Mouse (Mus musculus): ENCODE results near the gene Egln1. TPM values are rescaled to one million over a fixed set of nuclear protein-coding genes. Genes with fewer than 3 reads are reported as not detected.

The Egln1 gene
- total and polyA plus RNA-seq, 3 experiments, result 47.1 to 55.0 TPM; not detected in 1

- TF ChIP-seq USF2 (IDR thresholded peaks at IDR 0.05; ENCODE audit: borderline replicate concordance in 1 of 2, insufficient read depth in 1 of 2, low read depth in 1 of 2, low read length in 2 of 2) (no peak), TCF12 (IDR thresholded peaks at IDR 0.05; ENCODE audit: low read depth, low read length) (no peak), USF1 (IDR thresholded peaks at IDR 0.05; ENCODE audit: low read depth, low read length) (no peak), POLR2AphosphoS2 (IDR thresholded peaks at IDR 0.05; ENCODE audit: low read length) (no peak)
Measured at GRCm38 (mm10) chr8:124863729-124864128, 85.4 kb downstream of the Egln1 start (continued).

GRCm38 (mm10) chr8:124863163-124863677, 85.9 kb downstream of the Egln1 start:
- Histone ChIP-seq H3K27me3 (ENCODE audit: control insufficient read depth in 1 of 2, insufficient read depth in 2 of 2, low read length in 2 of 2) (no peaks in the 10 kb centered on the region), H3K27ac (ENCODE audit: control insufficient read depth, low read depth, low read length) (peak overlapping the region; percentile 70), H3K36me3 (ENCODE audit: control insufficient read depth in 1 of 2, insufficient read depth in 2 of 2, low read length in 2 of 2) (peaks cover 4 to 45% of the 10 kb centered on the region in 2 experiments; a peak in 3 of 4 replicates), H3K79me2 (ENCODE audit: control insufficient read depth, insufficient read depth, low read length, poor library complexity) (peaks cover 71% of the 10 kb centered on the region), H3K4me1 (ENCODE audit: control insufficient read depth in 1 of 2, insufficient read depth in 2 of 2, low read length in 2 of 2) (peaks cover 26 to 44% of the 10 kb centered on the region in 2 experiments), H3K9me3 (replicated peaks; ENCODE audit: insufficient read depth, low read length) (no peaks in the 10 kb centered on the region), H3K4me3 (ENCODE audit: control insufficient read depth in 1 of 2, insufficient read depth in 1 of 2, low read depth in 2 of 2, low read length in 2 of 2) (peak overlapping the region; percentile 81 to 96), H3K9ac (ENCODE audit: control insufficient read depth, low read depth, low read length, poor library complexity, severe bottlenecking) (peak overlapping the region; percentile 97)
- no peak for TF ChIP-seq GATA1 (IDR thresholded peaks at IDR 0.05; ENCODE audit: low read depth, low read length)
- 0 out of 2 replicates have a peak, but pooled peaks have one; percentile 3 for TF ChIP-seq KAT2A (conservative IDR thresholded peaks at IDR 0.05; ENCODE audit: low read depth, low read length)
- peak in 1 of 2 experiments; percentile 78; a peak in 1 of 4 replicates for TF ChIP-seq POLR2A (IDR thresholded peaks at IDR 0.05; ENCODE audit: control insufficient read depth in 1 of 2, insufficient read depth in 1 of 2, low read depth in 1 of 2, low read length in 2 of 2, poor library complexity in 1 of 2)
- no peak; the same call in 1 of the 2 replicates for TF ChIP-seq CHD1 (IDR thresholded peaks at IDR 0.05; ENCODE audit: low read depth, low read length)
- peak; percentile 25 for TF ChIP-seq SIN3A (IDR thresholded peaks at IDR 0.05; ENCODE audit: low read length)
- TF ChIP-seq E2F4 (IDR thresholded peaks at IDR 0.05; ENCODE audit: borderline replicate concordance, low read depth, low read length), result no peak
- TF ChIP-seq USF2 (IDR thresholded peaks at IDR 0.05; ENCODE audit: borderline replicate concordance in 1 of 2, insufficient read depth in 1 of 2, low read depth in 1 of 2, low read length in 2 of 2), result no peak
- DNase-seq (ENCODE audit: low read depth, low spot score), result no peak

GRCm38 (mm10) chr8:124862321-124863162, 86.6 kb downstream of the Egln1 start, which contains the start of the genes Gnpat and 2810004N23Rik:
Gnpat (plus strand) TSS chr8:124863033.
2810004N23Rik (minus strand) TSS chr8:124863120.
- H3K4me1 ChIP-seq (ENCODE audit: control insufficient read depth in 1 of 2, insufficient read depth in 2 of 2, low read length in 2 of 2), result peaks cover 26 to 39% of the 10 kb centered on the region in 2 experiments
- peak; percentile 79 for TF ChIP-seq NRF1 (IDR thresholded peaks at IDR 0.05; ENCODE audit: insufficient read depth, low read depth, low read length, poor library complexity, severe bottlenecking)
- no peak for TF ChIP-seq CHD2 (IDR thresholded peaks at IDR 0.05; ENCODE audit: low read length)
- TF ChIP-seq NELFE (IDR thresholded peaks at IDR 0.05; ENCODE audit: low read depth, low read length), result peak; percentile 95
- no peak for TF ChIP-seq UBTF (IDR thresholded peaks at IDR 0.05; ENCODE audit: borderline replicate concordance, insufficient read depth, low read depth, low read length)
- no peak; the same call in 1 of the 2 replicates for TF ChIP-seq TBP (IDR thresholded peaks at IDR 0.05; ENCODE audit: low read depth, low read length)
- TF ChIP-seq USF1 (IDR thresholded peaks at IDR 0.05; ENCODE audit: low read depth, low read length), result peak; percentile 84
- peak; percentile 89 for TF ChIP-seq HCFC1 (IDR thresholded peaks at IDR 0.05; ENCODE audit: low read depth, low read length)
- TF ChIP-seq EP300 (IDR thresholded peaks at IDR 0.05; ENCODE audit: low read depth in 1 of 2, low read length in 2 of 2), result 0 out of 4 replicates have a peak, but pooled peaks of 1 of the 2 experiments have one; percentile 17
- TF ChIP-seq BHLHE40 (IDR thresholded peaks at IDR 0.05; ENCODE audit: borderline replicate concordance, low read depth, low read length), result peak; percentile 60; the same call in 1 of the 2 replicates
- no peak for TF ChIP-seq POLR2AphosphoS5 (IDR thresholded peaks at IDR 0.05; ENCODE audit: borderline replicate concordance, low read depth, low read length)
- TF ChIP-seq POLR2AphosphoS2 (IDR thresholded peaks at IDR 0.05; ENCODE audit: low read length), result peak; percentile 75
- no peak for TF ChIP-seq ZNF384 (IDR thresholded peaks at IDR 0.05; ENCODE audit: low read depth, low read length)
- TF ChIP-seq TAL1 (IDR thresholded peaks at IDR 0.05; ENCODE audit: low read length), result no peak
- no peak; the same call in 1 of the 2 replicates for TF ChIP-seq CHD1 (IDR thresholded peaks at IDR 0.05; ENCODE audit: low read depth, low read length)
- 0 out of 2 replicates have a peak, but pooled peaks have one; percentile 88 for TF ChIP-seq ZMIZ1 (IDR thresholded peaks at IDR 0.05; ENCODE audit: low read depth, low read length)
- TF ChIP-seq RCOR1 (IDR thresholded peaks at IDR 0.05; ENCODE audit: low read depth, low read length), result no peak
- TF ChIP-seq E2F4 (IDR thresholded peaks at IDR 0.05; ENCODE audit: borderline replicate concordance, low read depth, low read length), result peak; percentile 43; the same call in 1 of the 2 replicates
- peak; percentile 59; the same call in 1 of the 2 replicates for TF ChIP-seq KAT2A (conservative IDR thresholded peaks at IDR 0.05; ENCODE audit: low read depth, low read length)
- TF ChIP-seq ZC3H11A (IDR thresholded peaks at IDR 0.05; ENCODE audit: low read depth, low read length), result no peak

More at GRCm38 (mm10) chr8:124862321-124863162, 86.6 kb downstream of the Egln1 start, which contains the start of the genes Gnpat and 2810004N23Rik:
- no peaks in the 10 kb centered on the region for H3K9me3 ChIP-seq (replicated peaks; ENCODE audit: insufficient read depth, low read length)
- H3K27ac ChIP-seq (ENCODE audit: control insufficient read depth, low read depth, low read length), result peak within 1 kb of the TSS; percentile 74
- H3K9ac ChIP-seq (ENCODE audit: control insufficient read depth, low read depth, low read length, poor library complexity, severe bottlenecking), result peak within 1 kb of the TSS; percentile 97
- H3K27me3 ChIP-seq (ENCODE audit: control insufficient read depth in 1 of 2, insufficient read depth in 2 of 2, low read length in 2 of 2), result no peaks in the 10 kb centered on the region
- H3K36me3 ChIP-seq (ENCODE audit: control insufficient read depth in 1 of 2, insufficient read depth in 2 of 2, low read length in 2 of 2), result peaks cover 4 to 45% of the 10 kb centered on the region in 2 experiments; a peak in 3 of 4 replicates
- DNase-seq (ENCODE audit: low read depth, low spot score), result peak; percentile 94
- H3K79me2 ChIP-seq (ENCODE audit: control insufficient read depth, insufficient read depth, low read length, poor library complexity), result peaks cover 69% of the 10 kb centered on the region
- H3K4me3 ChIP-seq (ENCODE audit: control insufficient read depth in 1 of 2, insufficient read depth in 1 of 2, low read depth in 2 of 2, low read length in 2 of 2), result peak within 1 kb of the TSS; percentile 81 to 96
